ENCODE assay signal across 8 mouse cellular contexts in genomic region chr2:103871522-103872276, GRCm38 (mm10).
DNase-seq lines count a peak whose midpoint lies in the region; ATAC-seq and TF ChIP-seq lines count a peak whose summit lies in the region.

No protein-coding gene starts in this region.

- H3K9me3 ChIP-seq in embryonic facial prominence, embryonic 15.5 days (replicated peaks), result no peaks in the 10 kb centered on the region
- no peaks in the 10 kb centered on the region for H3K9me3 ChIP-seq in heart, embryonic 10.5 days
- H3K9me3 ChIP-seq in kidney, postnatal 0 days (replicated peaks; ENCODE audit: low read length), result no peaks in the 10 kb centered on the region
- H3K9me3 ChIP-seq in liver, embryonic 11.5 days (ENCODE audit: control insufficient read depth, low read length), result no peaks in the 10 kb centered on the region

- no peaks in the 10 kb centered on the region for H3K36me3 ChIP-seq in embryonic facial prominence, embryonic 15.5 days
- H3K36me3 ChIP-seq in heart, embryonic 10.5 days, result no peaks in the 10 kb centered on the region
- no peaks in the 10 kb centered on the region for H3K36me3 ChIP-seq in kidney, postnatal 0 days (ENCODE audit: insufficient read depth, low read length)
- no peaks in the 10 kb centered on the region for H3K36me3 ChIP-seq in liver, embryonic 11.5 days (ENCODE audit: control insufficient read depth, insufficient read depth, low read length)

- no peak overlapping the region for H3K4me3 ChIP-seq in bone marrow macrophage, adult 2 months (ENCODE audit: insufficient read depth, low read length)
- no peak overlapping the region for H3K4me3 ChIP-seq in embryonic facial prominence, embryonic 15.5 days (replicated peaks)
- H3K4me3 ChIP-seq in heart, embryonic 10.5 days, result no peak overlapping the region
- no peak overlapping the region for H3K4me3 ChIP-seq in kidney, postnatal 0 days (replicated peaks; ENCODE audit: low read depth, low read length)
- H3K4me3 ChIP-seq in liver, embryonic 11.5 days (ENCODE audit: low read depth, low read length), result no peak overlapping the region

- peak; percentile 73 for TF ChIP-seq CTCF in bone marrow macrophage, adult 2 months (IDR thresholded peaks at IDR 0.05; ENCODE audit: low read depth, low read length)
- peak; percentile 94 for TF ChIP-seq CTCF in kidney, postnatal 0 days (IDR thresholded peaks at IDR 0.05; ENCODE audit: low read depth)

- 22% methylated on average over 12 of the region's 12 CpGs for WGBS in embryonic facial prominence, embryonic 15.5 days
- 32% methylated on average over 12 of the region's 12 CpGs for WGBS in heart, embryonic 10.5 days
- WGBS in kidney, postnatal 0 days, result 27% methylated on average over 12 of the region's 12 CpGs
- WGBS in liver, embryonic 11.5 days, result 29% methylated on average over 12 of the region's 12 CpGs

- no peak overlapping the region for H3K9ac ChIP-seq in embryonic facial prominence, embryonic 15.5 days
- no peak overlapping the region for H3K9ac ChIP-seq in kidney, postnatal 0 days (ENCODE audit: low read depth, low read length)
- H3K9ac ChIP-seq in liver, embryonic 11.5 days (ENCODE audit: low read depth, low read length), result 0 out of 2 replicates have a peak overlapping the region, but pooled peaks have one; percentile 7

- TF ChIP-seq POLR2A in bone marrow macrophage, adult 2 months (IDR thresholded peaks at IDR 0.05; ENCODE audit: borderline replicate concordance, low read depth, low read length), result no peak

- peak; percentile 77 for ATAC-seq in embryonic facial prominence, embryonic 15.5 days (ENCODE audit: insufficient number of reproducible peaks, low FRiP score, low TSS enrichment, low read depth)
- ATAC-seq in kidney, postnatal 0 days (replicated peaks; ENCODE audit: low FRiP score, low read depth), result peak; percentile 53
- peak; percentile 74 for ATAC-seq in liver, embryonic 11.5 days (replicated peaks; ENCODE audit: low FRiP score)

- peaks cover 23% of the 10 kb centered on the region for H3K4me1 ChIP-seq in bone marrow macrophage, adult 2 months (ENCODE audit: control insufficient read depth, insufficient read depth, low read length)
- no peaks in the 10 kb centered on the region for H3K4me1 ChIP-seq in embryonic facial prominence, embryonic 15.5 days
- H3K4me1 ChIP-seq in heart, embryonic 10.5 days, result no peaks in the 10 kb centered on the region
- no peaks in the 10 kb centered on the region for H3K4me1 ChIP-seq in kidney, postnatal 0 days (replicated peaks; ENCODE audit: insufficient read depth, low read length)
- H3K4me1 ChIP-seq in liver, embryonic 11.5 days (replicated peaks; ENCODE audit: control insufficient read depth, insufficient read depth, low read length), result peaks cover 21% of the 10 kb centered on the region

- no peaks in the 10 kb centered on the region for H3K27me3 ChIP-seq in embryonic facial prominence, embryonic 15.5 days
- 0 out of 2 replicates have a peak, but pooled peaks cover 14% of the 10 kb centered on the region for H3K27me3 ChIP-seq in heart, embryonic 10.5 days (ENCODE audit: insufficient read depth, poor library complexity, severe bottlenecking)
- no peaks in the 10 kb centered on the region for H3K27me3 ChIP-seq in kidney, postnatal 0 days (ENCODE audit: insufficient read depth, low read length)
- no peaks in the 10 kb centered on the region for H3K27me3 ChIP-seq in liver, embryonic 11.5 days (replicated peaks; ENCODE audit: control insufficient read depth, insufficient read depth, low read length)

- H3K27ac ChIP-seq in bone marrow macrophage, adult 2 months (ENCODE audit: insufficient read depth, low read depth, low read length), result no peak overlapping the region
- no peak overlapping the region for H3K27ac ChIP-seq in embryonic facial prominence, embryonic 15.5 days (replicated peaks)
- H3K27ac ChIP-seq in heart, embryonic 10.5 days, result no peak overlapping the region
- H3K27ac ChIP-seq in kidney, postnatal 0 days, result no peak overlapping the region
- H3K27ac ChIP-seq in liver, embryonic 11.5 days (ENCODE audit: low read depth, low read length), result no peak overlapping the region

- DNase-seq in A20 (ENCODE audit: low read depth, low spot score), result peak; percentile 73
- DNase-seq in heart, embryonic 10.5 days (ENCODE audit: low spot score), result peak; percentile 91
- peak; percentile 93 for DNase-seq in kidney, postnatal 0 days (ENCODE audit: low spot score)
- DNase-seq in liver, embryonic 11.5 days (ENCODE audit: low spot score), result peak; percentile 61
- peak; percentile 64 for DNase-seq in naive thymus-derived CD4-positive, alpha-beta T cell, adult 2 months (ENCODE audit: low read depth)
- DNase-seq in spleen, postnatal 36 days (ENCODE audit: low spot score in 2 of 2), result peak; percentile 71 to 80

- H3K4me2 ChIP-seq in embryonic facial prominence, embryonic 15.5 days (replicated peaks), result no peak overlapping the region
- H3K4me2 ChIP-seq in kidney, postnatal 0 days (ENCODE audit: low read length), result no peak overlapping the region
- H3K4me2 ChIP-seq in liver, embryonic 11.5 days, result no peak overlapping the region
